Mouse (Mus musculus): Measurements from ENCODE around the gene Bola1.
"Not testable (repeated sequence)": the region's sequence is repeated elsewhere in the genome, so short reads cannot be mapped to it uniquely, and the experiment has no call there.

The Bola1 gene

DNA sequence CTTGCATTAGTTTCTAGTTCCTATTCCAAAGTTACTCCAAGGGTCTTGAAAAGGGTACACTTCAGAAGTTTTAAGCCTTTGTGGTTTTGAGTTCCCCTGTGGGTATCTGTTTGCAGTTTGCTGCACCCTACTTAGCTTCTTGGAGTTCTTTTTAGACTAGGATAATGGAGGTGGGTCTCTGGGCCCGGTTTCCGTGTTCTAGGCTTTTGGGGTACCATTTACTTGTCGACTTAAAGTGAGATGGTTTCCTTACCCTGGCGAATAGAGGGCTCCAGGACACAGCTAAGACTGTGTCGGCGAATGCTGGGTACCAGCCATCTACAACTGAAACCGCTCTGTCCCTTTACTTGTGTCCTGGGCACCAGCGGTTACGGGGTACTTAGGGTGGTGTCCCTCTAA lies 2.1 kb upstream of the Bola1 start:
- peak; percentile 33 for DNase-seq

DNA sequence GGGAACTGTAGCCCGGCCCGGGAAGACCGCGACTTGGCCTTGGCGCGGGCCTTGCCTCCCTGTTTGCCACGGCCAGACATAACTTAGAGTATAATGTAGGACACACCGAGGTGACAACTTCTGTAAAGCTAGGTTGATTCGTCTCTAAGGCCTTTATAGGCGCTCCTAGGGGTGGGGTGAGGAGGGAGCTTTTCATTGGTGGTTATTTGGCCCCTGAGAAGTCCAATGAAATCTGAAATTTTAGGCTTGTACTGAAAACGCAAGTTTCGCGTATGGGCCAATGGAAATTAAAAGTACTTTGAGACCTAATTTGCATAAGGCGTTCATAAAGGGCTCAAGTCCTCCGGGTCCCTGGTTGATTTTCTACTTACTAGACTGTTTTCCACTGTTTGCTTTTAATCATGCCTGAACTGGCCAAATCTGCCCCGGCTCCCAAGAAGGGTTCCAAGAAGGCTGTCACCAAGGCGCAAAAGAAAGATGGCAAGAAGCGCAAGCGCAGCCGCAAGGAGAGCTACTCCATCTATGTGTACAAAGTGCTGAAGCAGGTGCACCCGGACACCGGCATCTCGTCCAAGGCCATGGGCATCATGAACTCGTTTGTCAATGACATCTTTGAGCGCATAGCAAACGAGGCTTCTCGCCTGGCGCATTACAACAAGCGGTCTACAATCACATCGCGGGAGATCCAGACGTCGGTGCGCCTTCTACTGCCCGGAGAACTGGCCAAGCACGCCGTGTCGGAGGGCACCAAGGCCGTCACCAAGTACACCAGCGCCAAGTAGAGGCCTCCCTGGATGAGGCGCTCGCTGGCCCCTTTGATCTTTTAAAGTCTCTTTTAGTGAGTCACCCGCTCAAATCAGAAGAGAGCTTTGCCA lies 1.5 kb upstream of the Bola1 start, which contains the start of the genes Hist2h2ac and Hist2h2be:
Gene Hist2h2ac (minus strand): TSS at position 116 of the 875 bp plus-strand sequence.
Gene Hist2h2be (plus strand): TSS at position 355 of the 875 bp plus-strand sequence.
- DNase-seq, result peak; percentile 97

DNA sequence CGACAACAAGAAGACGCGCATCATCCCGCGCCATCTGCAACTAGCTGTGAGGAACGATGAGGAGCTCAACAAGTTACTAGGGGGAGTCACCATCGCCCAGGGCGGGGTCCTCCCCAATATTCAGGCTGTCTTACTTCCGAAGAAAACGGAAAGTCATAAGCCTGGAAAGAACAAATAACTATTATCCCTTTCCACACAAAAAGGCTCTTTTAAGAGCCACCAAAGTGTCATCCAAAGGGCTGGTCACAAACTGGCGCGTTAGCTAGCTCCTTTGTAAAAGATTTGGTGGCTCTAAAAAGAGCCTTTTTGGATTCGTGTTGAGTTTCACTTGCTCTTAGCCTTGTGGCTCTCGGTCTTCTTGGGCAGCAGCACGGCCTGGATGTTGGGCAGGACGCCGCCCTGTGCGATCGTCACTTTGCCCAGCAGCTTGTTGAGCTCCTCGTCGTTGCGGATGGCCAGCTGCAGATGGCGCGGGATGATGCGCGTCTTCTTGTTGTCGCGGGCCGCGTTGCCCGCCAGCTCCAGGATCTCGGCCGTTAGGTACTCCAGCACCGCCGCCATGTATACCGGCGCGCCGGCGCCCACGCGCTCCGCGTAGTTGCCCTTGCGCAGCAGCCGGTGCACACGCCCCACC lies 739 bp upstream of the Bola1 start:
- DNase-seq, result not testable (repeated sequence)

DNA sequence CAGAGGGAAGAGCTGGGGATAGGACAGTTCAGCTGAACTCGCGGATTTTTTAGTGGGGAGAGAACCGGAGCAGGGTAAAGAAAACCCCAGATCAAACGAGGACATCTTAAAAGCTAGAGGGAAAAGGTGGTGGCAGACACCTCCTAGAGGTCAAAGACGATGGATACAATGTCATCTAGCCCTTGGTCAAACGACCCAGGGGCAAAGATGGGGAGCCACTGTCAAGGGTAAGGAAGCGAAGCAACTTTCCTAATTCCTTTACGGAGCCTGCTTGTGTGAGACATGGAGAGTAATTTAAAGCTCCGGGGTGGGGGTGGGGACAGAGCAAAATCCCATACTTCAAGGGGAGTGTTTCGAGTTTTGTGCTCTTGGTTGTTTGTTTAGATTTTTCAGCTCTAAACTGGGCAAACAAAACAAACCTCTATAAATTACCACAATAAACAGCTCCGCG lies 293 bp downstream of the Bola1 start:
- DNase-seq, result peak; percentile 53

- DNase-seq, result no peak
Measured at GRCm38 (mm10) chr3:96209242-96209641, 10.3 kb downstream of the Bola1 start.

DNA sequence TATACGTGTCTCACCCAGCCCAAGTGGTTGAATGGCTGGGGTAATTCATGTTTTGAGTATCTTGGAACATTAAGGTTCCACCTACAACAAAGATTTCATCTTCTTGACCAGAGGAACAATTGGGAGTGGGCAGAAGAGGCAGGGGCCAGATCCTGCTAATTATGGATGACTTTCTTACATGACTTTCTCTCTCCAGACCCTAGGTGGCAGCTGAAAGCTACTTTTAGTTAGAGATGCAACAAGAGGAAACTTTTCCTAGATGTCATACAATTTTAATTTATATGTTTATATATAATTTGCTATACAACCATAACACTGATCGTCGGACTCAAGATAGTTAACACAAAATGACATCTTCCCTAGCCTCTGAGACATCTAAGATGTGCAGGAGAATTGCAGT lies 11.7 kb downstream of the Bola1 start:
- DNase-seq, result no peak

DNA sequence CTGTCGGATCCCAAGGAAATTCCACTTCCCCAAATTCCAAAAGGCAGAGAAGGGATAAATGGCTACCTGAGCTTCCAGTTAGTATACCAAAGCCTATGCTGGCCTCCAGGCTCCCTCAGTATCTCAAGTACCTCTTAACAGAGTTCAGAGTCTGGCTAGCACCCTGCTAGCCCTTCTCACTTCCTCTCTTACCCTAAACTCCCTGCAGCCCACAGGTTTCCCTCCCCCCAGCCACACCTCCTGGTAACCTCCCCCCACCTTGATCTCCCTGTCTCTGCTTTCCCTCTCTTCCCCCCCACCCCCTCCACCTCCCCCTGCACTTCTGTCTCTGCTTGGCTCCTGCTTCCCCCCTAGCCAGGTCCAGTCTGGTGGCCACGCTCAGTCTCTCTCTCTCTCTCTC lies 19.8 kb downstream of the Bola1 start:
- DNase-seq, result no peak

DNA sequence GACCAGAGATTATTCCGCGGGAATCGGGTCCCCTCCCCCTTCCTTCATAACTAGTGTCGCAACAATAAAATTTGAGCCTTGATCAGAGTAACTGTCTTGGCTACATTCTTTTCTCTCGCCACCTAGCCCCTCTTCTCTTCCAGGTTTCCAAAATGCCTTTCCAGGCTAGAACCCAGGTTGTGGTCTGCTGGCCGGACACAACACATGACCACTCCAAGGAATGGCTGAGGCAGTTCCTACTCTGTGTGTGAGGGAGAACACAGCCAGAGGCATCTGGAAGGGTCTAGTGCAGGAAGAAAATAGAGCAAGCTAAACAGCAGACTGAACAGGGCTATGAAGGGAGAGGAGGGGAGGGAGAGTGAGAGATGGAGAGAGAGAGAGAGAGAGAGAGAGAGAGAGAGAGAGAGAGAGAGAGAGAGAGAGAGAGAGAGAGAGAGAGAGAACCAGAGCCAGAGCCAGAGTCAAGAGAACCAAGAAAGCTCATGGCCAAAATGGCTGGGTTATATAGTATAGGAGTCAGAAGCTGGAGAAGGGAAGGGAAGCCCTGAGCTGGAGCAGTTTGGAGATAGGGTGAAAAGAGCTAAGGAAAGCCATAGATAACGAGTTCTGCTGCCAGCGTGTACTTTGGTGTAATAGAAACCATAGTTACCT lies 20.8 kb downstream of the Bola1 start:
- DNase-seq, result not testable (repeated sequence)

GRCm38 (mm10) chr3:96198181-96198580 lies 21.3 kb downstream of the Bola1 start:
- DNase-seq, result peak; percentile 59

- peak; percentile 93 for DNase-seq
Measured at GRCm38 (mm10) chr3:96197129-96197749, 22.3 kb downstream of the Bola1 start.

- no peak for DNase-seq
Measured at GRCm38 (mm10) chr3:96196437-96197128, 22.9 kb downstream of the Bola1 start.

- no peak for DNase-seq
Measured at GRCm38 (mm10) chr3:96195616-96196313, 23.7 kb downstream of the Bola1 start.

- DNase-seq, result no peak
Measured at GRCm38 (mm10) chr3:96194966-96195365, 24.5 kb downstream of the Bola1 start.

DNA sequence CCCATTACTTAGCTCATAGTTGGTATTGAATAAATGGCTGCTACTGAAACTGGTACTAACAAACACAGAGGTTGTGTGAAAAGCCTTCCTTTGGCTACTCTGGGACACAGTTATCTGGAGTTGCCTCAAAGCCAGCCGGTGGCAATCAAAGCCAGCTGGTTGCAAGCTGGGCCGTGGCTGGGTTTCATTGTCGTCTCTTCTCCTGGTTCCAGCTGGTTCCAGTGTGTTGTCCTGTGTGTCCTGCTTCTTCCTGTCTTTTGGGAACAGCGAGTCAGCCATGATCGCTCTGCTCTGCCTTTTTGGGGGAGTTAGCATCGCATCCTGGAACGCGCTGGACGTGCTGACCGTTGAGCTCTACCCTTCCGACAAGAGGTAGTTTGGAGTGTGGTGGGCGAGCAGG lies 26.5 kb downstream of the Bola1 start:
- DNase-seq, result no peak

DNA sequence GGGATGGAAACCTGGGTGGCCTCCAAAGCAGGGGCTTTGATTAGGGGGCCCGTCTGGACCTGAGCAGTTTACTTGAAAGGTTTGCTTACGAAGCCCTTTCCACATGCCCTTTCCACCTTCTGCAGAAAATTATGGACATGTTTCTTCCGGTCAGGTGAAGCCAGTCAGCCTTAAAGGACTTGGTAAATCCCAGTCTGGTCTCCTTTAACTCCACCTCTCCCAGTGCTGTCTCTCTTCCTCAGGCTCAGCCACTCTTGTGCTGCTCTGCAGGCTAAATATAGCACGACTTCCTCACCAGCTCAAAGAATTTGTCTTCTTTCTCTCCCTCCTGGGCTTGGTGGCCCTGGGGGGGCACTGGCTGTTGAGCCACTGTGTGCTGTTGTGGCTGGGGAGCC lies 37.1 kb downstream of the Bola1 start:
- no peak for DNase-seq

DNA sequence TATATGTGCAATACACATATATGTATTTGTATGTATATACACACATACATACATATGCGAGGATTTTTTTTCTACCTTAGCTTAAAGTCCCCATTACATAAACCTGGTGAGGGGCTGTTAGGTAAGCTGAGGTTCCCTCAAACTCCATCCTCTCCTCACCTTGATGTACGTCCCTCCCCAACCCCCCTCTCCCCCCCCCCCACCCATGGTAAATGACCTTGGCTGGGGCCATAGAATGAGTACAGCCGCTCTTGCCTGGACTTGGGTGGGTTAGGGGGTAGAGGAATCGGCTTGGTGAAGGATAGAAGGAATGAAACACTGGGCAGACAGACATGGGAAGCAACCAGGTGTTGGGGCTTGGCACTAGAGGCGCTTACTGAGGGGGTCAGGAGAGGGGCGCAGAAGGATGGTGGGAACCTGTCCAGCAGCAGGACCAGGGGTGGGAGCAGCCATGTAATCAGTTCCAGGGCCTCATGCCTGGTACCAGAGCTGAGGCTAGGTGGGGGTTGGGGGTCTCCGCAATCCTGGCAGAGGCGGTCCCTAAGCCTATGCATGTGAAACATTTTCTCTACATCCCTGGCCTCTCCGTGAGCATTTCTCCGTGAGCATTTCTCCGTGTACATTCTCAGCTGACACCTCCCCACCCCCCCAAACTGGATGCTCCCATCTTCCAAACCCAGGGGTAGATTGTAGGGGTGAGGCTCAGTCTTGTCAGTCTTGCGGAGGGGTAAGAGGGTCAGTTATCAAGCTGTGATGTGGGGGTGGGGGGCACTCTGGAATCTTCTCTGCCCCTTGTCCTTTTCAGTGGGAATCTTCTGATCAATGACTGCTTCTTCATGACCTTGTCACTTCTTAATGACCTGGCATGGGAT lies 37.8 kb downstream of the Bola1 start:
- no peak for DNase-seq

DNA sequence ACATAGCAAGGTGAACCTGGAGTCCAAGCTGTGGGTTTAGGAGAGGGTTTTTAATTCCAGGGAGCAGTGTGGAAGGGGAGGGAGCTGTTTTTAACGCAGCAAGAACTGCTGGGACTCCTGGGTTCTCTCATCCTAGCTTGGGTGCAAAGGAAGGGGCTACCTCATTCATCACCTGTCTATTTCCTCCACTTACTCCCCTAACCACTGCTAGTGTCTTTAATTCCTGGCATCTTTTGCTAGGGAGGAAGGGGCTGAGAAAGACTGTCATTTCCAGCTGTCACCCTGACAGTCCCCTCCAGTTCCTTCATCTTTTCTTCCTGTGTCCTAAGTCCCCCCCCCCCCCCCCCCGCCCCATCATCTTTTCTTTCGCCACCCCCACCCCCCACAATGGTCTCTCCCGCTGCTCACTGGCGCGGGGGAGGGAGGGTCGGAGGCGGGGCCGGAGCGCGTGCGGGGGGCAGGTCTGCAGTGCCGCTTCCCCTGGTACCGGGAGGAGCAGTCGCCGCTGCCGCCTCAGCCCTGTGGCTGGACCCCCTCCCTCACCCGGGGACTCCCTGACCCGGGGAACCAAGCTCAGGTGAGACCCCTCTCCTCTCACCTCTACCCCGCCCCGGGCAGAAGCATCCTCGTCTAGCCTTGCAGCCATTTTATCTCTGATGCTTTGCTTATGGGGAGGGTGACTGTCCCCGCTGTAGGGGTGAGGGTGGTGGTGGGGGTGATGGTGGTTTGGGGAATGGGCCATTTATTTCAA lies 38.6 kb downstream of the Bola1 start, which contains the start of gene Sv2a:
Gene Sv2a (plus strand): TSS at position 425 of the 751 bp plus-strand sequence.
- DNase-seq, result no peak

GRCm38 (mm10) chr3:96179531-96179930 lies 40.0 kb downstream of the Bola1 start:
- peak; percentile 59 for DNase-seq

GRCm38 (mm10) chr3:96178902-96179301 lies 40.6 kb downstream of the Bola1 start:
- DNase-seq, result no peak

DNA sequence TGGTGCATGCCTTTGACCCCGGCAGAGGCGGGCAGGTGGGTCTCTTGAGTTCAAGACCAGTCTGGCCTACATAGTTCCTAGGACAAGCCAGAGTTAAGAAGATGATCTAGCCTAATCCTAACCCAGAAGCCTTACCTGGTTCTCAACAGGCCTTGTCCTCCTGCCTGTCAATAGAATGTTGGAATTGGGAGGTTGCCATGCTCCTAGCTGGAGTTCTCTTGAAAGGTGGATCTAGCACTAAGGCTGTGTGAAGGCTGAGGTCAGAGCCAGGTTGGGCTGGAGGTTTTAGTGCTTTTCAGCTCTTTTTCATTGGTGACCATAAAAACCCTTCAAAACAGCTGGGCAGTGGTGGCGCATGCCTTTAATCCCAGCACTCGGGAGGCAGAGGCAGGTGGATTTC lies 41.1 kb downstream of the Bola1 start:
- no peak for DNase-seq
